In the genomic region with DNA sequence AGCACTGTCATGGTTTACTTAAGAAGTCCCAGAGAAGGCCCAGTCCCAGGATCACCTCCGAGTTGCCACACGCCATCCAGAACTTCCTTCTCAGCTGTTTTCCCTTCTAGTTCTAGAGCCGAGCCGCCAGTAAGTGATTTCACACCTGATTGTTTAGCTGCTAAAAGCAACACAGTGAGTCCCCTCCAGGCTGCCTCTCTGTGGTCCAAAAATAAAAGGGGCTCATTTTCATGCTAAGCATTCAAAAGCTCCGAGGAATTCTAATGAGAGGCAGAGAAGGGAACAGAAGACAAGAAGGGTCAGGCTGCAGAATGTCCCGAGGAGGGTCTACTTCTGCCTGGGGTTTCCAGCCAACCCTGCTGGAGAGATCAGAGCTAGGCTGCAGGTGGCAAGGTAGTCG, we compare ENCODE assay signal across 18 mouse cellular contexts.
DNase-seq lines count a peak whose midpoint lies in the region; ATAC-seq lines count a peak whose summit lies in the region.
"Had no signal": no experiment of that assay in that cellular context is flagged by ENCODE, and none has a peak within 500 bp of the region (broad histone marks: within the 10 kb centered on the region; RNA-seq: fewer than 3 reads in every experiment).

No protein-coding gene starts in this region.

- no peak overlapping the region for H3K27ac ChIP-seq in forebrain, embryonic 14.5 days (ENCODE audit: low read depth, low read length)
- H3K27ac ChIP-seq in forebrain, embryonic 16.5 days (ENCODE audit: low read length): no peak overlapping the region
- peak overlapping the region; percentile 50; the same call in 1 of the 2 replicates for H3K27ac ChIP-seq in heart, embryonic 16.5 days (ENCODE audit: low read length)
- H3K27ac ChIP-seq in midbrain, embryonic 11.5 days (ENCODE audit: low read depth, low read length): no peak overlapping the region
- no peak overlapping the region for H3K27ac ChIP-seq in midbrain, embryonic 16.5 days (ENCODE audit: low read length)
- H3K27ac ChIP-seq: embryonic facial prominence, embryonic 12.5 days; limb, embryonic 10.5 days; neural tube, embryonic 13.5 days had no signal

- H3K9me3 ChIP-seq in forebrain, embryonic 14.5 days (replicated peaks; ENCODE audit: control insufficient read depth, low read length): no peaks in the 10 kb centered on the region
- H3K9me3 ChIP-seq in forebrain, embryonic 16.5 days (ENCODE audit: control insufficient read depth, low read length): no peaks in the 10 kb centered on the region
- peaks cover 3% of the 10 kb centered on the region; the same call in 1 of the 2 replicates for H3K9me3 ChIP-seq in heart, embryonic 16.5 days (replicated peaks; ENCODE audit: control insufficient read depth, low read length)
- H3K9me3 ChIP-seq in midbrain, embryonic 11.5 days (ENCODE audit: control insufficient read depth, low read length): no peaks in the 10 kb centered on the region
- no peaks in the 10 kb centered on the region for H3K9me3 ChIP-seq in midbrain, embryonic 16.5 days (replicated peaks; ENCODE audit: control insufficient read depth, low read length, poor library complexity, severe bottlenecking)
- H3K9me3 ChIP-seq: embryonic facial prominence, embryonic 12.5 days; limb, embryonic 10.5 days; neural tube, embryonic 13.5 days had no signal

- 1% methylated on average over 7 of the region's 7 CpGs for WGBS in forebrain, embryonic 14.5 days
- 7% methylated on average over 7 of the region's 7 CpGs for WGBS in forebrain, embryonic 16.5 days
- 25% methylated on average over 7 of the region's 7 CpGs for WGBS in heart, embryonic 16.5 days
- WGBS in midbrain, embryonic 11.5 days: 23% methylated on average over 7 of the region's 7 CpGs
- 6% methylated on average over 7 of the region's 7 CpGs for WGBS in midbrain, embryonic 16.5 days

- H3K9ac ChIP-seq in forebrain, embryonic 14.5 days (ENCODE audit: low read length): no peak overlapping the region
- H3K9ac ChIP-seq in forebrain, embryonic 16.5 days (replicated peaks; ENCODE audit: low read depth, low read length): no peak overlapping the region
- H3K9ac ChIP-seq in heart, embryonic 16.5 days (ENCODE audit: low read length): no peak overlapping the region
- no peak overlapping the region for H3K9ac ChIP-seq in midbrain, embryonic 11.5 days (ENCODE audit: low read length)
- no peak overlapping the region for H3K9ac ChIP-seq in midbrain, embryonic 16.5 days (ENCODE audit: low read depth, low read length)
- H3K9ac ChIP-seq: embryonic facial prominence, embryonic 12.5 days; neural tube, embryonic 13.5 days had no signal

- H3K27me3 ChIP-seq in forebrain, embryonic 14.5 days (replicated peaks; ENCODE audit: control insufficient read depth, insufficient read depth, low read length): no peaks in the 10 kb centered on the region
- no peaks in the 10 kb centered on the region for H3K27me3 ChIP-seq in forebrain, embryonic 16.5 days (replicated peaks; ENCODE audit: control insufficient read depth, insufficient read depth, low read length)
- H3K27me3 ChIP-seq in heart, embryonic 16.5 days (ENCODE audit: control insufficient read depth, insufficient read depth, low read length): no peaks in the 10 kb centered on the region
- H3K27me3 ChIP-seq in midbrain, embryonic 11.5 days (ENCODE audit: control insufficient read depth, insufficient read depth, low read length): no peaks in the 10 kb centered on the region
- no peaks in the 10 kb centered on the region for H3K27me3 ChIP-seq in midbrain, embryonic 16.5 days (ENCODE audit: control insufficient read depth, insufficient read depth, low read depth, low read length)
- H3K27me3 ChIP-seq: embryonic facial prominence, embryonic 12.5 days; neural tube, embryonic 13.5 days had no signal

- peaks cover 7% of the 10 kb centered on the region; the same call in 1 of the 2 replicates for H3K4me1 ChIP-seq in forebrain, embryonic 14.5 days (ENCODE audit: control insufficient read depth, insufficient read depth, low read length)
- peaks cover 7% of the 10 kb centered on the region for H3K4me1 ChIP-seq in forebrain, embryonic 16.5 days (replicated peaks; ENCODE audit: control insufficient read depth, insufficient read depth, low read length)
- H3K4me1 ChIP-seq in heart, embryonic 16.5 days (ENCODE audit: control insufficient read depth, insufficient read depth, low read length): peaks cover 20% of the 10 kb centered on the region
- peaks cover 7% of the 10 kb centered on the region for H3K4me1 ChIP-seq in midbrain, embryonic 11.5 days (ENCODE audit: control insufficient read depth, insufficient read depth, low read length)
- H3K4me1 ChIP-seq in midbrain, embryonic 16.5 days (ENCODE audit: control insufficient read depth, insufficient read depth, low read length): no peaks in the 10 kb centered on the region; the same call in 1 of the 2 replicates

- no peak for ATAC-seq in forebrain, embryonic 14.5 days
- ATAC-seq in forebrain, embryonic 16.5 days: no peak
- no peak for ATAC-seq in heart, embryonic 16.5 days (replicated peaks; ENCODE audit: extremely low read depth, insufficient read depth, low FRiP score)
- ATAC-seq in midbrain, embryonic 11.5 days (ENCODE audit: low FRiP score): no peak
- no peak for ATAC-seq in midbrain, embryonic 16.5 days
- ATAC-seq in granulocyte monocyte progenitor cell, adult 5-6 weeks (replicated peaks; ENCODE audit: poor library complexity, severe bottlenecking): no peak

- H3K4me3 ChIP-seq in forebrain, embryonic 14.5 days (ENCODE audit: low read depth, low read length): no peak overlapping the region
- no peak overlapping the region for H3K4me3 ChIP-seq in forebrain, embryonic 16.5 days (replicated peaks; ENCODE audit: low read length)
- H3K4me3 ChIP-seq in heart, embryonic 16.5 days (ENCODE audit: low read length): no peak overlapping the region
- no peak overlapping the region for H3K4me3 ChIP-seq in midbrain, embryonic 11.5 days (ENCODE audit: low read depth, low read length)
- no peak overlapping the region for H3K4me3 ChIP-seq in midbrain, embryonic 16.5 days (ENCODE audit: low read depth, low read length)
- H3K4me3 ChIP-seq: embryonic facial prominence, embryonic 12.5 days; erythroblast, embryonic 14.5 days; limb, embryonic 10.5 days; neural tube, embryonic 13.5 days had no signal

- H3K36me3 ChIP-seq in forebrain, embryonic 14.5 days (ENCODE audit: control insufficient read depth, insufficient read depth, low read length): no peaks in the 10 kb centered on the region
- H3K36me3 ChIP-seq in forebrain, embryonic 16.5 days (ENCODE audit: control insufficient read depth, insufficient read depth): no peaks in the 10 kb centered on the region
- no peaks in the 10 kb centered on the region for H3K36me3 ChIP-seq in heart, embryonic 16.5 days (ENCODE audit: control insufficient read depth, insufficient read depth)
- H3K36me3 ChIP-seq in midbrain, embryonic 11.5 days (ENCODE audit: control insufficient read depth, insufficient read depth, low read length): no peaks in the 10 kb centered on the region
- H3K36me3 ChIP-seq in midbrain, embryonic 16.5 days (ENCODE audit: control insufficient read depth, insufficient read depth, low read length): no peaks in the 10 kb centered on the region
- H3K36me3 ChIP-seq: embryonic facial prominence, embryonic 12.5 days; limb, embryonic 10.5 days; neural tube, embryonic 13.5 days had no signal

- peak; percentile 67 for DNase-seq in forebrain, embryonic 14.5 days (ENCODE audit: low spot score)
- no peak for DNase-seq in heart, adult 18-20 months
- peak; percentile 68 for DNase-seq in midbrain, embryonic 11.5 days (ENCODE audit: low spot score, missing footprints)
- DNase-seq: B cell, adult 2 months; cerebellum, adult 8-10 months; gastrocnemius, postnatal 25 days; kidney, postnatal 36 days; lung, adult 18-20 months; lung, postnatal 14 days; right cerebral cortex, adult 18-20 months had no signal

- no peak overlapping the region for H3K4me2 ChIP-seq in forebrain, embryonic 14.5 days (ENCODE audit: low read length)
- H3K4me2 ChIP-seq in forebrain, embryonic 16.5 days (ENCODE audit: low read length): no peak overlapping the region
- H3K4me2 ChIP-seq in heart, embryonic 16.5 days (ENCODE audit: low read depth, low read length): no peak overlapping the region
- no peak overlapping the region for H3K4me2 ChIP-seq in midbrain, embryonic 11.5 days
- H3K4me2 ChIP-seq in midbrain, embryonic 16.5 days (ENCODE audit: low read length): no peak overlapping the region
- H3K4me2 ChIP-seq: embryonic facial prominence, embryonic 12.5 days; neural tube, embryonic 13.5 days had no signal

Comparison
In these comparisons a context has a peak if more than half of its experiments do, and no peak if none do; other contexts are left out.
1. DNase-seq: peak in forebrain, embryonic 14.5 days (single experiment) and midbrain, embryonic 11.5 days (single experiment); none in heart, adult 18-20 months (0 of 2).